Mouse (Mus musculus): ENCODE measurements at regions not wholly inside any gene's neighbourhood (a gene's known extent, or its start where the extent isn't known, plus 50 kb on each side); places are given as distances from the start of the nearest gene placed in this dataset.

DNA sequence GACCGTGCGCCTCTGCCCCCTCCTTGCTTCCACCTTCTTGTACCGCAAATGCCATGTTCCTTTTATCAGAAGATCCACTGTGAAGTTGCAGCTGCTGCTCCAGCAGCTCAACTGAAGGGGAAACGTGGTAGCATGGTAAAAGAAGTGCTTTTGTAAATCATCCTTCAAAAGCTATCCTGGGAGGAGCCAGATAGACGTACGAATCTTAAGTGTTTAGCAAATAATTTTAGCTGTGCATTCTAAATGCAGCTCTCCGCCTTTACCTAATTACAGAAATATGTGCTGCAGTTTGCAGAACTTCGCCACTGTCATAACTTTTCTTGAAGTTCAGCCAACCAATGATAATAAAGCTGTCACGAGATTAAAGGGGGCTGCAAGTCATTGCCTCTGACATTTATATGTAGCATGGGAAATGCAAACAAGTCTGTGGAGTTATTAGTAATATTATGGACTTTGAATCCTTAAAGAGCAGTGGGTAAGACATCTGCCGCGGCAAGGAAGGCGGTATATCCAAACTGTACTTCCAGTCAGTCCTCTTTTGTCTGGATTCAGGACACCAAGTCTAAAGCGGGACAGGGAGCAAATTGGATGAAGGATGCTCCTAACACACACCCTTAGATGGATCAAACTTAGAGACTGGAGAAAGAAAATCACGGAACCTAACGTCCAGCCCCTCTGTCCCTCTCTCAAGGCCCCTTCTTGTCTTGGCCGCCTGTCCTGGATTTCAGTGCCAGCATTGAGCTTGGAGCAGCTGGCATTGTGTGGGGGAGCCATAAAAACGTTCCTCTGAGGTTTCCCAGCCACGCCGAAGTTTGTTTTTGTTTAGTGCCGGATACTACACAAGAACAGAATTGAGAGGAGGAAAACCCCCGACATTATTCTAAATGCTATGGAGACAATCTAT is 320.7 kb downstream of the Epha7 start:
- ATAC-seq (ENCODE audit: low TSS enrichment), result no peak

DNA sequence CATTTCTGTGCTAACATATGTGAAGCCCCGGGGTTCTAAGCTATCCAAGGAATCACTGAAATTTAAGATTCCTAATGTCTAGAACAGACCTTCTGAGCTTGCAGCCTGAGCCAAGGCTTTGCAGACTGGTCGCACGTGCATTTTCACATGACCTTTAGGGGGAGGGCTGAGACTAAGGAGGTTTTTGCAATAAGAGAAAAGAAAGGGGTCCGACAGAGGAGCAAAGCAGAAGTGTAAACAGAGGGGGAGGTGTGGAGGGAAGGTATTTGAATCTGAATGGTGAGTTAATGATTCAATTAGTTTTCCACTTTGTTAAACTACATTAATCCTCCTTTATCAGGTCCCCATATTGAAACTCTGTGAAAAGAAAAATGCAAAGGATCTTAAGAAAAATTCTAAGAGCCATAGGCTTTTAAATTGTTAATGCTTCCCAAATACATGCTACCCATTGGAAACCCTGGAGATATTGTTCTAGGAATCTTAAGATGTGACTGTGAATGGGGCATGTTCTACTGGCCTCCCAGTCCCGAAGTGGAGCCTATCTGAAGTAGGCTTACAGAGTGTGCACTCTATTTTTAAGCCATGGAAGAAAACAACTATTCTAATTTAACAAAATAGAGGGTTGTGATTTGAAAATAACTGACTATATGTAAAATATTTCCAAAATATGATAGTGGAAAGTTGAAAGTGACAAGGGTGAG is 322.9 kb downstream of the Epha7 start:
- no peak for ATAC-seq (ENCODE audit: low TSS enrichment)

DNA sequence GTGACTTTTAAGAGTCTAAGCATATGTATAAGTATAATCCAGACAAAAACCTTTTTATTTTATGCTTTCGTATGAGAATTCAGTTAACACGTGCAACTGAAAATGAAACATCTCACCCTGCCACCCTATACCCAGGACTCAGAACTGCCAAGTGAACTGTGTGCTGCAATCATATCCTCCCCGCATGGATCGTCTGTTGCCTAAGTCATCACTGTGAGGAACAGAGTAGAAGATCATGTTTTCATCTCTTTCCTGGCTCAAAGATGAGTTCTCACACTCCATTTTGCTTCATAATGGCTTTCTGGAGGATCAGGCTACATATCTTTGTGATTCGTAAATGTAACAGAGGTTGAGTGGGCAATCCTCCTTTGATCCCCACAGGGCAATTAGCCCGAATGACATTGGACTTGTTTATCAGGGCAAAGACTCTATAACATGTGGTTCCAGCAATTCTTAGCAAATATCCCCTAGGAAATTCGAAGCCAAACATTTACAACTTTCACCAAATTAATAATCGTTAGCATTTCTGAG is 325.9 kb downstream of the Epha7 start:
- no peak for ATAC-seq (ENCODE audit: low TSS enrichment)

GRCm38 (mm10) chr4:29143415-29143814 is 330.5 kb downstream of the Epha7 start:
- ATAC-seq (ENCODE audit: low TSS enrichment), result no peak

GRCm38 (mm10) chr4:29145242-29145641 is 332.3 kb downstream of the Epha7 start:
- no peak for ATAC-seq (ENCODE audit: low TSS enrichment)

GRCm38 (mm10) chr4:29152134-29152867 is 339.4 kb downstream of the Epha7 start:
- ATAC-seq (ENCODE audit: low TSS enrichment), result no peak

- ATAC-seq (ENCODE audit: low TSS enrichment), result no peak
Measured at GRCm38 (mm10) chr4:29182494-29182893, 369.6 kb downstream of the Epha7 start.

DNA sequence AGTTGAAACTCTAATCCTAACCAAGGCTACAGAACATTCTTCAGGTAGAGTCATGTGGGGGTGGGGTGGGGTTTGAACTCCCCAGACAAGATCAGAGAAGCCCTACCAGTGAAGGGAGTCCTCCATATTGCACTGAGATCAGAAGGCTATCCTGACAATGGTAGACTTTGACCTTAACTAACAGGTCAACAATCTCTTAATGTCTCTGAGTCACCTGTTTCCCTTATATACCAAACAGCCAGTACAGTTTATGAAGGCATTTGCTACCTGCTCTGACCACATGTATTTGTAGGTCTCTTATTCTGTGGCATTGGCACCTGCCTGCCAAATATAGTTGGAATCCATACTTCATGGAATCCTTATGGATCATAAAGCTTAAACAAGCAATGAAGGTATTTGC is 370.5 kb downstream of the Epha7 start:
- no peak for ATAC-seq (ENCODE audit: low TSS enrichment)

- ATAC-seq (ENCODE audit: low TSS enrichment), result no peak
Measured at GRCm38 (mm10) chr4:29183818-29184217, 370.9 kb downstream of the Epha7 start.

DNA sequence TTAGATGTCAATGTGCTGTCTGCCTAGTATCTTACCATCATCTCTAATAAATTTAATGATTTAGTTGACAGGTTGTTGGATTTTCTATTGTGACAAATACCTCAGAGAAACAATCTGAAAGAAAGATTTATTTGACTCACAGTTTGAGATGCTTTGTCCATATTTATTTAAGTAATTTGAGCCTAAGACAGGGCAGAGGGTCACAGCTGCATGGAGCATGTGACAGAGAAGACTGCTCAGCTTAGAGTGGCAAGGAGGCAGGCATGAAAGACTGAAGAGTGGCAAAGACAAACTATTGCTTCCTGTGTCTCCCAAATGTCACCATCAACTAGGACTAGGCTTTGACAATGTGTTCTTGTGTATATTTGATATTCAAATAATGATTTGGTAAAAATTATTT is 388.0 kb downstream of the Epha7 start:
- no peak for ATAC-seq (ENCODE audit: low TSS enrichment)

Measured in frontal cortex, adult (tissue).